29 mouse cellular contexts compared by ENCODE assay signal in genomic region chr2:121756336-121756735, GRCm38 (mm10).
DNase-seq lines count a peak whose midpoint lies in the region; TF ChIP-seq lines count a peak whose summit lies in the region.
"Had no signal": no experiment of that assay in that cellular context is flagged by ENCODE, and none has a peak within 500 bp of the region (broad histone marks: within the 10 kb centered on the region; RNA-seq: fewer than 3 reads in every experiment).

No protein-coding gene starts in this region.

- DNase-seq in 3T3-L1 (ENCODE audit: low read depth, low spot score) (peak; percentile 24), NIH3T3 (ENCODE audit: low read depth) (peak; percentile 17)
- DNase-seq in c-Kit-positive CD71-positive TER-119-negative erythroid progenitor cells, embryonic 14.5 days (ENCODE audit: low read depth): peak; percentile 19
- no peak for DNase-seq in lung, postnatal 36 days
- DNase-seq in cerebellum, adult 9-10 months: no peak
- DNase-seq in right cerebral cortex, postnatal 10 days (ENCODE audit: low spot score in 2 of 2): no peak
- DNase-seq: adrenal gland, adult 8-10 months; cerebellum, adult 11-12 months; cerebellum, postnatal 10 days; gastrocnemius, adult 2 months; heart, postnatal 10 days; kidney, adult 18-20 months; kidney, postnatal 36 days; lung, adult 18-20 months; midbrain, embryonic 14.5 days; right cerebral cortex, postnatal 4 days; thymus, adult 18-20 months; thymus, postnatal 25 days had no signal

- H3K9me3 ChIP-seq in E14TG2a.4 (ENCODE audit: low read length): no peaks in the 10 kb centered on the region
- H3K9me3 ChIP-seq: embryonic facial prominence, embryonic 13.5 days; forebrain, embryonic 10.5 days; heart, embryonic 13.5 days; hindbrain, embryonic 10.5 days; kidney, embryonic 15.5 days; limb, embryonic 13.5 days; liver, embryonic 12.5 days; neural tube, embryonic 15.5 days had no signal

- H3K4me1 ChIP-seq in E14TG2a.4 (replicated peaks; ENCODE audit: low read depth, low read length): peaks cover 14% of the 10 kb centered on the region
- H3K4me1 ChIP-seq: embryonic facial prominence, embryonic 13.5 days; heart, embryonic 13.5 days; kidney, embryonic 15.5 days; limb, embryonic 13.5 days; liver, embryonic 12.5 days had no signal

- H3K4me3 ChIP-seq in E14TG2a.4 (replicated peaks; ENCODE audit: low read length): no peak overlapping the region
- H3K4me3 ChIP-seq: embryonic facial prominence, embryonic 13.5 days; forebrain, embryonic 10.5 days; gastrocnemius, adult 2 months; heart, embryonic 13.5 days; hindbrain, embryonic 10.5 days; kidney, embryonic 15.5 days; layer of hippocampus, adult 2 months; limb, embryonic 13.5 days; liver, embryonic 12.5 days; neural tube, embryonic 15.5 days had no signal

- no peaks in the 10 kb centered on the region for H3K27me3 ChIP-seq in E14TG2a.4 (ENCODE audit: insufficient read depth, low read length)
- H3K27me3 ChIP-seq: CH12.LX; embryonic facial prominence, embryonic 13.5 days; heart, embryonic 13.5 days; kidney, embryonic 15.5 days; limb, embryonic 13.5 days; neural tube, embryonic 15.5 days had no signal

- TF ChIP-seq CTCF in E14TG2a.4 (conservative IDR thresholded peaks at IDR 0.05; ENCODE audit: low read length): peak; percentile 20; the same call in 1 of the 2 replicates

- no peaks in the 10 kb centered on the region for H3K36me3 ChIP-seq in E14TG2a.4 (ENCODE audit: insufficient read depth, low read length)
- H3K36me3 ChIP-seq: embryonic facial prominence, embryonic 13.5 days; forebrain, embryonic 10.5 days; heart, embryonic 13.5 days; hindbrain, embryonic 10.5 days; kidney, embryonic 15.5 days; limb, embryonic 13.5 days; liver, embryonic 12.5 days; neural tube, embryonic 15.5 days had no signal

Comparison
In these comparisons a context has a peak if more than half of its experiments do, and no peak if none do; other contexts are left out.
1. DNase-seq: peak in 3T3-L1 (single experiment), NIH3T3 (single experiment) and c-Kit-positive CD71-positive TER-119-negative erythroid progenitor cells, embryonic 14.5 days (single experiment); none in lung, postnatal 36 days (single experiment), cerebellum, adult 9-10 months (single experiment) and right cerebral cortex, postnatal 10 days (0 of 2).